Mouse (Mus musculus) brain, embryonic 14.5 days (tissue): Measurements from ENCODE around the gene Tmem200b. TPM values are rescaled to one million over a fixed set of nuclear protein-coding genes. Genes with fewer than 3 reads are reported as not detected.

Experiments
- DNase-seq: peaks from one replicate; pipeline ENCODE4 v3.0.0-alpha.2; 2011; ENCODE audit warnings: low read depth
- CTCF ChIP-seq: fragments of 200-500 bp; IDR thresholded peaks from 2 replicates; pipeline ENCODE4 v1.5.1; 2012; ENCODE audit warnings: inconsistent platforms, mild to moderate bottlenecking, moderate library complexity, borderline replicate concordance; ENCODE audit not compliant: insufficient read depth, insufficient read length; ENCODE audit errors: extremely low read depth
- POLR2A ChIP-seq: fragments of 200-500 bp; IDR thresholded peaks from 2 replicates; pipeline ENCODE4 v1.6.1; 2012; ENCODE audit warnings: mild to moderate bottlenecking, inconsistent platforms, borderline replicate concordance; ENCODE audit not compliant: poor library complexity, insufficient read depth, insufficient read length, severe bottlenecking; ENCODE audit errors: extremely low read depth
- polyA plus RNA-seq: library from polyadenylated mRNA; depleted of rRNA; stranded (reverse); fragments of >200 nt; gene quantifications from 2 replicates; pipeline ENCODE4 v1.2.3, GENCODE M21; 2012; rRNA removed

The Tmem200b gene
- polyA plus RNA-seq = 1.0 and 1.1 TPM in 2 replicates

DNA sequence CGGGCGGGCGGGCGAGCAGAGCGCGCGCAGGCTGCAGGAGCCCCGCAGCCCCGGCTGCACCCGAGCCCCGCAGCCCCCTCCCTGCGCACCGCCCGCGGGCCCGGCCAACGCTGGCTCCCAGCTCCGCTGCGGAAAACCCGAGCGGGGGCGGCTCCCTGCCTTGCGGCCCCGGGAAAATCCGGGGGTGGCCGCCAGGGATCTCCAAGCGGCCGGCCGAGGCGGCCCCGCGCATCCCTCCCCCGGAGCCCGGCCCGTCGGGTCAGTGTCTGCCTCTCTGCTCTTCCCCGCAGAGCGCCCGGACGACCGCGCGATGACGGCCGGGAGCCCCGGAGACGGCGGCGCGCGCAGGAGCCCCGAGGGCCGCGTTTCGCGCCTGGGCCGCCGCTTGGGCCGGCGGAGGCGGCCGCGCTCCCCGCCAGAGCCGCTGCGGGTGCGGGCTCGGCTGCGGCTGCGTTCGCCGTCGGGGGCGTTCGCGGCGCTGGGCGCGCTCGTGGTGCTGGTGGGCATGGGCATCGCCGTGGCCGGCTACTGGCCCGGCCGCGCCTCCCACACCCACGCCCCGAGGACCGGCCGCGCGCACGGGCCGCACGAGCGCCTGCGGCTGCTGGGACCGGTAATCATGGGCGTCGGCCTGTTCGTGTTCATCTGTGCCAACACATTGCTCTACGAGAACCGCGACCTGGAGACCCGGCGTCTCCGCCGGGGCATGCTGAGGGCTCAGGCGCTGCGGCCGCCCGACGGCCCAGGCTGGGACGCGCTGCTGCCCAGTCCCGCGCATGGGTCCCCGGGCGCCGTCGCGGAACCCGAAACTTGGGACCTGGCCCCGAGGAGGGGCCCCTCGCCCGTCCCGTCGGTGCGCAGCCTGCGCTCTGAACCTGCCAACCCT lies at the start of gene Tmem200b:
TSS of gene Tmem200b (plus strand) at position 311 of the 886 bp plus-strand sequence.
- no peak for TF ChIP-seq POLR2A
- no peak for TF ChIP-seq CTCF
- no peak for DNase-seq

DNA sequence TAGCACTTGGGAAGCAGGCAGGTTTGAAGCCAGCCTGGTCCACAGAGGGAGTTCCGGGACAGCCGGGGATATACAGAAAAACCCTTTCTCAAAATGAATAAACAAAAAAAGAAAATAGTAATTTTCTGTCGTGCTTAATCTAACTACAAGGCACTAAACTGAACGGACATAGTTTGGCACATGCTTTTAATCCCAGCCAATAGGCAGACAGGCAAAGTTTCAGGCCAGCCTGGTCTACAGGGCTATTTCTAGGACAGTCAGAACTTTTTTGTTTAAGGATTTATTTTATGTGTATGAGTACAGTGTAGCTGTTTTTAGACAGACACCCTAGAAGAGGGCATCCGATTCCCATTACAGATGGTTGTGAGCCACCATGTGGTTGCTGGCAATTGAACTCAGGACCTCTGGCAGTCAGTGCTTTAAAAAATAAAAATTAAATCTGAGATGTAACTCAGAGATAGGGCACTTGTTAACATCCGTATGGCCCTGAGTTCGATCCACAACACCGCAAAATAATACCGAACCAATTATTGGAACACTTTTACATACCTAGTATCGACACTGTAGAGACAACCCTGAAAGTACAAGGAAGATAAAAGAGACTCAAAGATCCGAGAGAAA lies 48.8 kb upstream of the Tmem200b start:
- peak; percentile 33 for DNase-seq
- no peak for TF ChIP-seq CTCF
- TF ChIP-seq POLR2A = no peak

DNA sequence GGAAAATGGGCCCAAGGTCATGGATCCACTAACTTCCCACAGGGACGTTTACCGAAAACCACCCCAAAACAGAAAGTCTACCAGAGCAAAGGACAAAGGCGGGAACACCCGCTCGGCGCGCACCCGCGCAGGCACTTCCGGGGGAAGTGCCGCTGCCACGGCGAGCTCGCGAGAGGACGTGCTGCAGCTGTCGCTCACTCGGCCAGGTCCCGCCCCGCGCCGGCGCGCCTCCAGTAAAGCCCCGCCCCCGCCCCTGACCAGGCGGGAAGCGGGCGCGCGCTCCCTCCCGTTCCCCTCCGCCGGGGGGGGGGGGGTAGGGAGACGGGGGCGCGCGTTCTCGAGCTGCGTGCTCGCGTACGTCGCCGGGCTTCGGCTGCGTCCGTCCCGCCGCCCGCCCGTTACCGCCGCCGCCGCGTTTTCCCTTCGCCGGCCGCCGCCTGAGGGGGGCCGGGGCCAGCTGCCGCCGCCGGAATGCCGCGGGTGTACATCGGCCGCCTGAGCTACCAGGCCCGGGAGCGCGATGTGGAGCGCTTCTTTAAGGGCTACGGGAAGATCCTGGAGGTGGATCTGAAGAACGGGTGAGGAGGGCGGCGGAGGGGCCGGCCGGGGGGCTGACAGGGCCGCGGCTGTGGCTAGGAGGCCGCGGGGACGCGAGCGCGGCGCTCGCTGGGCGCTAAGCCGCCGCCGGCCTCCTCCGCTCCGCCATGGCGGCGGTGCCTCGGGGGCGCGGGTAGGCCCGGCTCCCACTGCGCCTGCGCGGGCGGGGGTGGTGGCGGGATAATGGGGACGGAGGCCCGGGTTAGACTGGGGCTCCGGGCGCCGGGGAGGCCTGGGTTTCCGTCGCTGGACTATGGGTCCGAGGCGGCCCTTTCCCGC lies 48.0 kb upstream of the Tmem200b start, which contains the start of gene Srsf4:
TSS of gene Srsf4 (plus strand) at position 325 of the 876 bp plus-strand sequence.
- peak; percentile 99 for DNase-seq
- TF ChIP-seq POLR2A = peak; percentile 89
- TF ChIP-seq CTCF = no peak

DNA sequence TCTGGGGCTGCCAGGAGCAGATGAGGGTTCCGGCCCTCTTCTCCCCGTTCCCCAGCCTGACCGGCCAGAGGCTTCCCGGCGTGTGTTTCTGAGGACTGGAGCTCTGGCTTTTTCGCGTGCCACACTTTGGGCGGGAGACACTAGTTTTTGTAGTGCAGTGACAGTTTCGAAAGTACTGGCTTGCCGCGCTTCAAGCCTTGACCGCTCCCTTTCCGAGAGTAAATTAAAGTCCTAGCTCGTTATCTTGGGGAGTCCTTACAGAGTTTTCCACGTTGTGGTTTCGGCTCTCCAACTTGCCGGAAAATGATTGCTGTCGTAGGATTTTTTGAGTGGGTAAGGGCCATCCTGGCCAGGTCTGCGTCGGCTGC lies 47.4 kb upstream of the Tmem200b start:
- DNase-seq = no peak
- no peak for TF ChIP-seq POLR2A
- TF ChIP-seq CTCF = no peak

DNA sequence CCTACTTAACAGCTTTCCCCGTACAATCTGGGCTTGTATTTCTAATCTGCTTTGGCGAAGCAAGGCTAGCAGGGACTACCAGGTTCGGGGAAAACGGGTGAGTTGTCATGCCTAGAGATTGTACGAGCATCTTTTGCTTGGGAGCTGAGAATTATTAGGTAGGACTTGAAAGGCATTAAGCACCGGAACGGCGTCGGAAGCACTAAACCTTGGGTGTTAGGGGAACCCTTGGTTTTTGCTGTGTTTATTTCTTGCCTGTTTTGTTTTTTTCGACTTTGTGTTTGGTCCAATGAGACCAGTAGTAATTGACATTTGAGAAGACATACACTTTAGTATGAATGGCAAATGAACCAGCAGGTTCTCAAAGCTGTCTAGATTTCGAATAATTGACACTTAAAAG lies 47.0 kb upstream of the Tmem200b start:
- peak; percentile 31 for DNase-seq
- TF ChIP-seq CTCF (no peak), POLR2A (no peak)

DNA sequence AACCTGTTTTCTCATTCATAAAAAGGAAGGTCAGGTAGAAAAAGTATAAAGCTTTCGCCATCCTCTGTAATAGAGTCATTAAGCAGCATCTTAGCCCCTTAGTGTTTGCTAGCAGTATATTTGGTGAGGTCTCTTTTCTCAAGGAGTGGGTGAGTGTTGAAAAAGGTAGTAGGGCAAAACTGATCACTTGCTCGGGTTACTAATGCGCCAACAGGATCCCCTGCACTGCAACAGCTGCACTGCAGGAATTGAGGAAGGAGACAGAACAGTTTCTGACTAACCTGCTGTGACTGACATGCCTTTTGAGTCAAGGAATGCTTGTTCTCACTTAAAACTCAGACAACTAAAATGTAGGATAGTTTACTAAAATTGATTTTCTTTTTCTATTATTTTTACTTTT lies 46.3 kb upstream of the Tmem200b start:
- TF ChIP-seq CTCF (no peak), POLR2A (no peak)
- no peak for DNase-seq

DNA sequence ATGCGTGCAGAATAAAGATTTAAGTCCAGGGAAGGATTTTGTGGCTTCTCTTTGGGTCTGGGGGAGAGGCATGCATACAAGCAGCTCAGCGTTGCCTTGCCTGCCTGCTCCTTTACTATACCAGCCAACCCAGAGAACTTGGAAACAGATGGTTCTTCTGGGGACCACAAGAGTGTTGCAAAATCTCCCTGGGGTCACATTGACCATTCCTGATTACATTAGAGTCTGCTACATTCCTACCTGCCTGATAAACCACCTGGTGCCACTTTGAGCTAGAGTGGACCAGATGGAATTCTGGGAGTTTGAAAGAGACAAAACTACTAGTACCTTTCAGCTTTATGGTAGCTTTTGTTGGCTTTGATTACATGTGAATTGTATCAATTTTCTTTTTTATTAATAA lies 44.7 kb upstream of the Tmem200b start:
- DNase-seq = no peak
- TF ChIP-seq POLR2A (no peak), CTCF (no peak)

DNA sequence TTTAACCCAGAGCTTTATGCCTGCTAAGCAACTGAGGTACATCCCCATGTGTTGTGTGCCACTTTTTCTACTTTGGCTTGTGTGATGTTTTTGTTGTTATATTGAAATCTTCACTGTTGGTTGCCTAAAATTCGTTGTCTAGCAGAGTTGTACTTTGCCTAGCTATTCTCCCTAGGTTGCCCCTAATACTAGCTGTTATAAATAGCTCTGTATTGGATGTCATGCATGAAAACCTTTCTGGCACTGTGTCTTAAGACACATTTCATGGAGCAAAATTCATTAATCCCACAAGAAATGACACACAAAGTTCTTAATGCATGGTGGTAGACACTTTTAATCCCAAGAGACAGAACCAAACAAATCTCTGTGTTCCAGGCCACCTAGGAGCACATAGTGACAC lies 41.9 kb upstream of the Tmem200b start:
- no peak for DNase-seq
- no peak for TF ChIP-seq POLR2A
- no peak for TF ChIP-seq CTCF

DNA sequence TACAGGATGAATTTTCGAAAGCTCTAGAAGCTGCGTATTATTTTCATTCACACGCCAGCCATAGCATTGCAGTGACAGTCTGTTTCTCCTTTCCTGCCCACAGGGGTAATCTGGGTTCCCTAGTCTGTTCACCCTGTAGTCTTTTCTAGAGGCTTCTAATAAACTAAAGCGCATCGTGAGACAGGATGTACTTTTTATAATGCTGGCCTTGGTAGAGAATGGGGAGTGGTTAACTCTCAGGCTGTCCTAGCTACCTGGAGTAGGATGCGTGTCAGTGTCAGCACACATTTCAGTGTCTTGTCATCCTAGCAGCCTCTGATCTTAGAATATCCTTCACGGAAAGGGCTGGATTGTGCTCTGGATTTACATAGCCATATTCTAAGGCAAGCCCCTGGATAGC lies 40.3 kb upstream of the Tmem200b start:
- no peak for TF ChIP-seq CTCF
- no peak for TF ChIP-seq POLR2A
- no peak for DNase-seq

DNA sequence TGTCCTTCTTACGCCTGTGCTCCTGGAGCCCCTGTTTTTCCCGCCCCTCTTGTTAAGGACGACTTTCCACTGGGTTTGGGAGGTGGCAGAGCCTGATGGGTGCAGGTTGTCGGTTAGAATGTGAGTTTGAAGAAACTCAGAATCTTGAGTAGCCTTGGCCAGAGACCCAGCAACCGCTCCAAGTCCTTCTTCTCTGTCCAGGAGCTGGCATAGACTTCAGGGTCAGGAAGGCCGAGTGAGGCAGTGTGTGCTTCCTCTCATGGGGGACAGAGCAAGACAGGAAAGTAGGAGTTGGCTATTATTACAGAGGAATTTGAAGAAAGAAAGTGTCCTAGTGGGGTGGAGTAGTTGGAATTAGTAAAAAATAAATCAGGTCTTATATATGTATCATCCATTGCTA lies 38.0 kb upstream of the Tmem200b start:
- DNase-seq = no peak
- no peak for TF ChIP-seq POLR2A
- no peak for TF ChIP-seq CTCF

DNA sequence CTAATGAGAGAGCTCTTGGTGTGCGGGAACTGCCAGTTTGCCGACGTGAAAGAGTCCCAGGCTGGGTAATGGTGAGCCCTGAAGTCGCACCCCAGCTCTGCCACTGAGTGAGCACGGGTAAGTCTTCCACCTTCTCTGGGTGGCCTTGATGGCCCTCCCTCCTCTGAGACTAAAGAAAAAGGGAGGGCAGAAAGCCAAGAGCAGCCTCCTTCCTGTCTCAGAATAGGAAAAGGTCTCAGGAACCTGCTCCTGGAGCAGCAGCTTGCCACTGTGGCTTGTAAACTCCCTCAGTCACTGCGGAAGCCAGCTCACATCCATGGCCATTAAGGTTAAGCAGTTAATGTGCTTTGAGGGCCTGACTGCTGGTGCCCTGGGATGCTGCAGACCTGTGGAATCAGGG lies 36.2 kb upstream of the Tmem200b start:
- DNase-seq = no peak
- TF ChIP-seq POLR2A (no peak), CTCF (no peak)

DNA sequence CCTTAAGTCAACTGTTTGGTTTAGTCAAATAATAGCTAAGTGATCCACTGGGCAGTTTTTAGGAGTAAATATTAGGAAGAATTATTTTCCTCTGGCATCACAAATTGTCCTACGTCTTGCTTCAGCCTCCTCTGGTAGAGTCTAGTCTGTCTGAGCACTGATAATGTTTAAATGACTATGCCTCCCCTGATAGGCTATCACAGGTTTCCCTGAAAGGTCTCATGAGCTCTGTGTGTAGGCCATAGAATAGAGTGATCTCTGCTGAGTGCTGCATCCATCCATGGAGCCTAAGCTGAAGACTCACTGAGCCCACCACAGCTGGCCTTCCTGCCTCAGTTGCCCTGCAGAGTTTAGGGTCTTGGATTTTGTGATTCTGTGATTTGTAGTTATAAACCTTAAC lies 33.0 kb upstream of the Tmem200b start:
- no peak for DNase-seq
- no peak for TF ChIP-seq POLR2A
- TF ChIP-seq CTCF = no peak
